Mouse (Mus musculus) brain, embryonic 14.5 days (tissue): ENCODE results near the gene Nanog. TPM values are rescaled to one million over a fixed set of nuclear protein-coding genes. Genes with fewer than 3 reads are reported as not detected.
"Not testable (repeated sequence)": the region's sequence is repeated elsewhere in the genome, so short reads cannot be mapped to it uniquely, and the experiment has no call there.

ENCODE experiments used
- DNase-seq: peaks from one replicate; pipeline ENCODE4 v3.0.0-alpha.2; 2011; ENCODE audit warnings: low read depth
- CTCF ChIP-seq: fragments of 200-500 bp; IDR thresholded peaks from 2 replicates; pipeline ENCODE4 v1.5.1; 2012; ENCODE audit warnings: inconsistent platforms, mild to moderate bottlenecking, moderate library complexity, borderline replicate concordance; ENCODE audit not compliant: insufficient read depth, insufficient read length; ENCODE audit errors: extremely low read depth
- POLR2A ChIP-seq: fragments of 200-500 bp; IDR thresholded peaks from 2 replicates; pipeline ENCODE4 v1.6.1; 2012; ENCODE audit warnings: mild to moderate bottlenecking, inconsistent platforms, borderline replicate concordance; ENCODE audit not compliant: poor library complexity, insufficient read depth, insufficient read length, severe bottlenecking; ENCODE audit errors: extremely low read depth
- polyA plus RNA-seq: library from polyadenylated mRNA; depleted of rRNA; stranded (reverse); fragments of >200 nt; gene quantifications from 2 replicates; pipeline ENCODE4 v1.2.3, GENCODE M21; 2012

The Nanog gene
- polyA plus RNA-seq, 1 experiment: 0.22 TPM

- peak; percentile 5 for DNase-seq
- TF ChIP-seq POLR2A: no peak
- no peak for TF ChIP-seq CTCF
Measured at GRCm38 (mm10) chr6:122703706-122704105, 3.6 kb upstream of the Nanog start.

GRCm38 (mm10) chr6:122706337-122706840 lies 900 bp upstream of the Nanog start:
- DNase-seq: no peak
- TF ChIP-seq CTCF (no peak), POLR2A (no peak)

GRCm38 (mm10) chr6:122708826-122709225 lies 1.5 kb downstream of the Nanog start:
- peak; percentile 20 for DNase-seq

GRCm38 (mm10) chr6:122711455-122711854 lies 4.2 kb downstream of the Nanog start:
- no peak for DNase-seq
- no peak for TF ChIP-seq CTCF
- no peak for TF ChIP-seq POLR2A

More at GRCm38 (mm10) chr6:122708826-122709225, 1.5 kb downstream of the Nanog start:
- no peak for TF ChIP-seq POLR2A
- TF ChIP-seq CTCF: no peak; the same call in 1 of the 2 replicates

GRCm38 (mm10) chr6:122713116-122713515 lies 5.8 kb downstream of the Nanog start:
- not testable (repeated sequence) for DNase-seq

- TF ChIP-seq CTCF: no peak
- no peak for TF ChIP-seq POLR2A
Measured at GRCm38 (mm10) chr6:122714707-122715365, 7.5 kb downstream of the Nanog start.

GRCm38 (mm10) chr6:122715886-122716285 lies 8.6 kb downstream of the Nanog start:
- no peak for TF ChIP-seq CTCF
- TF ChIP-seq POLR2A: no peak
- peak; percentile 69 for DNase-seq

More at GRCm38 (mm10) chr6:122714707-122715365, 7.5 kb downstream of the Nanog start:
- no peak for DNase-seq

- not testable (repeated sequence) for DNase-seq
Measured at GRCm38 (mm10) chr6:122718224-122718623, 10.9 kb downstream of the Nanog start.

GRCm38 (mm10) chr6:122719942-122720341 lies 12.7 kb downstream of the Nanog start:
- TF ChIP-seq CTCF (peak; percentile 78; the same call in 1 of the 2 replicates), POLR2A (no peak)
- peak; percentile 75 for DNase-seq

- TF ChIP-seq CTCF: peak; percentile 91
- TF ChIP-seq POLR2A: no peak
- peak; percentile 81 for DNase-seq
Measured at GRCm38 (mm10) chr6:122739952-122740351, 32.7 kb downstream of the Nanog start.

GRCm38 (mm10) chr6:122741460-122742227 lies 34.4 kb downstream of the Nanog start:
- TF ChIP-seq POLR2A (no peak), CTCF (no peak)
- DNase-seq: peak; percentile 44
